Mouse (Mus musculus) G1E (cell line): Measurements from ENCODE around the gene Sp8.

Experiments used
- CTCF ChIP-seq: IDR thresholded peaks from 2 replicates; pipeline ENCODE4 v1.5.1; 2012; ENCODE audit warnings: low read depth, low read length, inconsistent platforms, mixed read lengths
- TAL1 ChIP-seq: conservative IDR thresholded peaks from 2 replicates; pipeline ENCODE4 v1.6.1; 2012; ENCODE audit warnings: low read depth, low read length, inconsistent platforms, mixed read lengths

GRCm38 (mm10) chr12:118811328-118811961, 34.7 kb upstream of the Sp8 start:
- no peak for TF ChIP-seq CTCF
- TF ChIP-seq TAL1, result no peak
